Mouse (Mus musculus) erythroblast, embryonic 14.5 days (primary cell): Measurements from ENCODE around the gene Gm17019. TPM values are rescaled to one million over a fixed set of nuclear protein-coding genes. Genes with fewer than 3 reads are reported as not detected.
"Not testable (repeated sequence)": the region's sequence is repeated elsewhere in the genome, so short reads cannot be mapped to it uniquely, and the experiment has no call there.

Experiments used
- H3K27me3 ChIP-seq: 2 replicates; pipeline ENCODE4 v1.6.1; 2012; ENCODE audit warnings: inconsistent platforms; ENCODE audit not compliant: control insufficient read depth
- H3K36me3 ChIP-seq: 2 replicates; pipeline ENCODE4 v1.6.1; 2012; ENCODE audit warnings: mild to moderate bottlenecking, inconsistent platforms; ENCODE audit not compliant: control insufficient read depth
- H3K4me1 ChIP-seq: 2 replicates; pipeline ENCODE4 v1.6.1; 2012; ENCODE audit warnings: inconsistent platforms; ENCODE audit not compliant: control insufficient read depth
- H3K4me3 ChIP-seq: replicated peaks from 2 replicates; pipeline ENCODE3; 2012; ENCODE audit warnings: moderate library complexity, mild to moderate bottlenecking, inconsistent platforms
- H3K9me3 ChIP-seq: 2 replicates; pipeline ENCODE4 v1.6.1; 2012; ENCODE audit warnings: low read length, inconsistent platforms, mixed read lengths; ENCODE audit not compliant: control insufficient read depth
- polyA plus RNA-seq: library from polyadenylated mRNA; stranded (reverse); fragments of >175 nt; gene quantifications from 2 replicates; pipeline ENCODE4 v1.2.3, GENCODE M21; 2012

The Gm17019 gene
- polyA plus RNA-seq, 1 experiment: not detected

- H3K36me3 ChIP-seq, H3K4me1 ChIP-seq, H3K4me3 ChIP-seq, H3K27me3 ChIP-seq: not testable (repeated sequence)
- peaks cover 11% of the 10 kb centered on the region for H3K9me3 ChIP-seq
These were observed 25.9 kb downstream of the Gm17019 start for GRCm38 (mm10) chr5:15006907-15007306.

- not testable (repeated sequence) for H3K9me3 ChIP-seq, H3K4me1 ChIP-seq, H3K27me3 ChIP-seq, H3K4me3 ChIP-seq, H3K36me3 ChIP-seq
These were observed 26.5 kb downstream of the Gm17019 start for GRCm38 (mm10) chr5:15006288-15006687.

DNA sequence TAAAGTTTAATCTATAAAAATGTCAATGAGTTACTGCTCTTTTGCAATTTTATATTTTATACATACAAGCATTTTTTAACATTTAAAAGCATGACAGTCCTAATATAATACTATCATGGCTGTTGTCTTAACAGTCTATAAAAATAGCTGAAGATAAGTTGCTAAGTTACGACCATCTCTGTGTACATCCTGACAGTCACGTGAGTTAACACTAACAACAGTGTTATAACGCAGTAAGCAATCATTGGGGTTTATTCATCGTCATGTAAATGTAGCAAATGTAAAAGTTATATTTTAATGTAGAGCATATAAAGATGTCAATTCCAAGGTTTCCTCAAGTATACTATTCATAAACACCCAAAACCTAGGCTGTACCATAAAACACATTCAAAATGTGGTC is 27.2 kb downstream of the Gm17019 start:
- not testable (repeated sequence) for H3K36me3 ChIP-seq, H3K4me3 ChIP-seq, H3K27me3 ChIP-seq, H3K9me3 ChIP-seq, H3K4me1 ChIP-seq

- H3K36me3 ChIP-seq, H3K27me3 ChIP-seq, H3K4me3 ChIP-seq, H3K9me3 ChIP-seq, H3K4me1 ChIP-seq: not testable (repeated sequence)
These were observed 27.9 kb downstream of the Gm17019 start for GRCm38 (mm10) chr5:15004569-15005562.

GRCm38 (mm10) chr5:14998077-14998476 is 34.7 kb downstream of the Gm17019 start:
- not testable (repeated sequence) for H3K4me3 ChIP-seq, H3K4me1 ChIP-seq, H3K36me3 ChIP-seq, H3K27me3 ChIP-seq, H3K9me3 ChIP-seq

GRCm38 (mm10) chr5:14997556-14997955 is 35.2 kb downstream of the Gm17019 start:
- H3K4me1 ChIP-seq, H3K36me3 ChIP-seq, H3K9me3 ChIP-seq, H3K27me3 ChIP-seq, H3K4me3 ChIP-seq: not testable (repeated sequence)

DNA sequence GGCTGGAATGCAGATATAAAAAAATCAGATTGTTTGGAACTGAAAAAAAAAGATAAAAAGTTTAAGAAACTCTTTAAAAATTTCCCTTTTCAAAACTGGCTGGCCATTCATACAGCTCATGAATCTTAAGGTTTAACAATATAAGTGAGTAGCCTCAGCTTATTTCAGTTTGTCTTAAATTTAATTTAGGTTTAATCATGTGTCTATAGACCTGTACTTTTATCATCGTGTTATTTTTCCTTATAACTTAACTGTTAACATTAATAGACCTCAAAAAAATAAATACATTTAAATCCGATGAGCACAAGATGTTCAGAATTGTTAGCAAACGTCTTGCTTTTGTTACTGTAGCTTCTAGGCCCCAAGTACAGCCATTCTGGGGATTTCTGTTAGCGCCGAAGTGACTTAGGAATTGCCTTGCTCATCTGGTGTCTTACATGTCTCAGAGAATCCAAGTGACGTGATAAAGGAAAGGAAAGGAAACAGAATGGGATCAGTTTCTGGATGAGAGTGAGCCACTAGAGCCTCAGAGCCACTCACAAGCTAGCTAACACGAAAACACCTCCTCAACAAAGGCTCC is 36.0 kb downstream of the Gm17019 start:
- H3K36me3 ChIP-seq, H3K4me3 ChIP-seq, H3K9me3 ChIP-seq, H3K4me1 ChIP-seq, H3K27me3 ChIP-seq: not testable (repeated sequence)

DNA sequence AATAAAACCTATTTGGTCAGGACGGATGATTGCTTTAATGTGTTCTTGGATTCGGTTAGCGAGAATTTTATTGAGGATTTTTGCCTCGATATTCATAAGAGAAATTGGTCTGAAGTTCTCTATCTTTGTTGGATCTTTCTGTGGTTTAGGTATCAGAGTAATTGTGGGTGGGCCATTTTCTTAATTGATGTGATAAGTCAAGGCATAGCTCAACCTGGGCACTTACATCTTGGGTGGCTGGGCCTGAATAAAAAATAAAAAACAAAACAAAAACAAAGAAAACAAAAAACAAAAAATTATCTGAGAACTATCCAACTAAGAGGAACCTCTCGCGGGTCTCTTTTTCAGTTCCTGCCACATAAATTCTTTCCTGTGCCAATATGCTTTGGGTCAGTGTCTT is 38.7 kb downstream of the Gm17019 start:
- not testable (repeated sequence) for H3K4me1 ChIP-seq, H3K9me3 ChIP-seq, H3K27me3 ChIP-seq, H3K36me3 ChIP-seq, H3K4me3 ChIP-seq

DNA sequence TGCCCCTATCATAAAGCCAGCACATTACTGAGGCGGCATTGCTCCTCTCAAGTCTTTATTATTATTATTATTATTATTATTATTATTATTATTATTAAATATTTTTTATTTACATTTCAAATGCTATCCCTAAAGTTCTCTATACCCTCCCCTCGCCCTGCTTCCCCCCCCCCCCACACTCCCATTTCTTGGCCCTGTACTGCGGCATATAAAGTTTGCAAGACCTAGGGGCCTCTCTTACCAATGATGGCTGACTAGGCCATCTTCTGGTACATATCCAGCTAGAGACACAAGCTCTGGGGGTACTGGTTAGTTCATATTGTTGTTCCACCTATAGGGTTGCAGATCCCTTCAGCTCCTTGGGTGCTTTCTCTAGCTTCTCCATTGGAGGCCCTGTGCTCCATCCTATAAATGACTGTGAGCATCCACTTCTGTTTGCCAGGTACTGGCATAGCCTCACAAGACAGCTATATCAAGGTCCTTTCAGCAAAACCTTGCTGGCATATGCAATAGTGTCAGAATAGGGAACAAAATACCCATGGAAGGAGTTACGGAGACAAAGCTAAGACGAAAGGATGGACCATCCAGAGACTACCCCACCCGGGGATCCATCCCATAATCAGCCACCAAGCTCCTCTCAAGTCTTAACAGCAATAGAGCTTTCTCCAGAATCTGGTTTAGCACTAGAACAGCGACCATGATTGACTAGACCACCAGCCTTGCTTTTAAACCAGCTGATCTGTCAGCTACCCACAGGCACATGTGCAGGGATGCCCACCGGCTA is 42.2 kb downstream of the Gm17019 start:
- H3K4me1 ChIP-seq, H3K9me3 ChIP-seq, H3K27me3 ChIP-seq, H3K4me3 ChIP-seq, H3K36me3 ChIP-seq: not testable (repeated sequence)

DNA sequence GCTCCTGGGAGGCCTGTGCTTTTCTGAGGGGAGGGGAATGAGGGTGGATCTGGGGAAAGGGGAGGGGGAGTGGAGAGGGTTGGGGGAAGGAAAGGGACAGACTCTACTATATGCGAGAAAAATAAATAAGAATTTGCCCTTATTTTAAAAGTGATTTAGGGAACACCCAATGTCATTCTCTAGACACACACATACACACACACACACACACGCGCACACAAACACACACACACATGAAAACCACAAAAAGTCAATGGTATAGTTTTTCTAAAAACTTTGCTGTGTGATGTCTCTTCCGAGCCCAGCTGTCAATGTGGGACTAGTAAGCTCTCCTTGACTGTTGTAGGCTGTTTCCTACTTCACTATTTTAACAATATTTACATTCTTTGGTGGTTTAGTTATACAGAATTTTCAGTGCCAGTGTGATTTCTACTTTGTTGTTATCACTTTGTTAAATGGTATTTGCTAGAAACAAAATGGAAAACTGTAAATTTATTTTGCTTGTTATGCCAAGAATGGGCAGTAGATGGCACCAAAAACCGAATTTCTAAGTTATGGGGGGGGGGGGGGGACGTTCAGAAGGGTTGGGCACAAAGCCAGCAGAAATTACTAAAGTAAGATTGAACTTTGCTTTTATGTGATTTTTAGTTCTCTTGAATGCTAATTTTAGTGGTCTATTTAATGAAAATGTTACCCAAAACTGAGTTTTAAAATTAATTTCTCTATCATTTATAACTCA is 46.0 kb downstream of the Gm17019 start:
- not testable (repeated sequence) for H3K9me3 ChIP-seq, H3K4me1 ChIP-seq, H3K4me3 ChIP-seq, H3K36me3 ChIP-seq, H3K27me3 ChIP-seq

Other genes with a start within 250 kb of the Gm17019 start
- not detected in 2 replicates for gene Gm9758, start 118.1 kb downstream of the Gm17019 start, polyA plus RNA-seq
- gene Speer4e, start 94.6 kb downstream of the Gm17019 start, polyA plus RNA-seq: not detected in 2 replicates
- gene Gm10354, start 54.1 kb downstream of the Gm17019 start, polyA plus RNA-seq: not detected in 2 replicates